Mouse (Mus musculus) forebrain, embryonic 11.5 days (tissue): ENCODE data around the gene Arhgef28. TPM values are rescaled to one million over a fixed set of nuclear protein-coding genes. Genes with fewer than 3 reads are reported as not detected.

Source experiments
- ATAC-seq: fragments of 200-750 bp; cut with Nextera tagmentation; replicated peaks from 2 replicates; pipeline ENCODE4 v1.8.0; 2017; ENCODE audit warnings: moderate TSS enrichment; ENCODE audit not compliant: low FRiP score
- DNase-seq: peaks from one replicate; pipeline ENCODE4 v3.0.0-alpha.2; 2017; ENCODE audit warnings: low spot score
- H3K27ac ChIP-seq: fragments of 300-500 bp; sonication (generic); 2 replicates; pipeline ENCODE4 v1.5.1; 2014; ENCODE audit warnings: low read depth, low read length
- H3K27me3 ChIP-seq: fragments of 300-500 bp; sonication (generic); 2 replicates; pipeline ENCODE4 v1.6.1; 2014; ENCODE audit warnings: mild to moderate bottlenecking, low read length, mixed read lengths; ENCODE audit not compliant: control insufficient read depth, insufficient read depth
- H3K36me3 ChIP-seq: fragments of 300-500 bp; sonication (generic); 2 replicates; pipeline ENCODE4 v1.6.1; 2014; ENCODE audit warnings: mild to moderate bottlenecking, low read length, moderate library complexity, mixed read lengths; ENCODE audit not compliant: control insufficient read depth, insufficient read depth
- H3K4me1 ChIP-seq: fragments of 300-500 bp; sonication (generic); replicated peaks from 2 replicates; pipeline ENCODE4 v1.6.1; 2014; ENCODE audit warnings: low read length, mixed read lengths; ENCODE audit not compliant: control insufficient read depth, insufficient read depth
- H3K4me2 ChIP-seq: fragments of 300-500 bp; sonication (generic); 2 replicates; pipeline ENCODE4 v1.6.1; 2014; ENCODE audit warnings: low read depth, mild to moderate bottlenecking, low read length, moderate library complexity, mixed read lengths; ENCODE audit not compliant: severe bottlenecking
- H3K4me3 ChIP-seq: fragments of 300-500 bp; sonication (generic); 2 replicates; pipeline ENCODE4 v1.5.1; 2014; ENCODE audit warnings: low read depth, low read length
- H3K9ac ChIP-seq: fragments of 300-500 bp; sonication (generic); 2 replicates; pipeline ENCODE4 v1.6.1; 2014; ENCODE audit warnings: low read length
- H3K9me3 ChIP-seq: fragments of 300-500 bp; sonication (generic); 2 replicates; pipeline ENCODE4 v1.6.1; 2016; ENCODE audit warnings: low read length, mixed read lengths; ENCODE audit not compliant: control insufficient read depth
- WGBS: fragments of 180-500 bp; shearing (Covaris S2); extraction: QIAGEN DNeasy Blood & Tissue Kit; methylation state at CpG from one replicate; pipeline ENCODE4 v1.1.7; 2014; 5-methylcytosine and 5-hydroxymethylcytosine counted together
- polyA plus RNA-seq: library from polyadenylated mRNA; unstranded; fragments of >200 nt; fragmentation: Nextera tagmentation; extraction: Ambion mirVana; gene quantifications from 2 replicates; pipeline ENCODE4 v1.2.1, GENCODE M21; 2014

Gene Arhgef28
- 6.3 and 8.0 TPM in 2 replicates for polyA plus RNA-seq

GRCm38 (mm10) chr13:98205771-98206545 is at the start of gene Arhgef28:
TSS of gene Arhgef28 (minus strand) at chr13:98206439.
- under 1% methylated on average over 42 of the region's 76 CpGs for WGBS
- peak within 1 kb of the TSS; percentile 92 for H3K4me2 ChIP-seq
- peak within 1 kb of the TSS; percentile 70 for H3K9ac ChIP-seq
- H3K36me3 ChIP-seq: no peaks in the 10 kb centered on the region
- H3K9me3 ChIP-seq: no peaks in the 10 kb centered on the region
- DNase-seq: peak; percentile 89
- H3K27me3 ChIP-seq: peaks cover 5% of the 10 kb centered on the region
- H3K4me1 ChIP-seq: peaks cover 6% of the 10 kb centered on the region; the same call in 1 of the 2 replicates
- H3K27ac ChIP-seq: no peak within 1 kb of the TSS
- peak within 1 kb of the TSS; percentile 65 for H3K4me3 ChIP-seq
- peak; percentile 88 for ATAC-seq

DNA sequence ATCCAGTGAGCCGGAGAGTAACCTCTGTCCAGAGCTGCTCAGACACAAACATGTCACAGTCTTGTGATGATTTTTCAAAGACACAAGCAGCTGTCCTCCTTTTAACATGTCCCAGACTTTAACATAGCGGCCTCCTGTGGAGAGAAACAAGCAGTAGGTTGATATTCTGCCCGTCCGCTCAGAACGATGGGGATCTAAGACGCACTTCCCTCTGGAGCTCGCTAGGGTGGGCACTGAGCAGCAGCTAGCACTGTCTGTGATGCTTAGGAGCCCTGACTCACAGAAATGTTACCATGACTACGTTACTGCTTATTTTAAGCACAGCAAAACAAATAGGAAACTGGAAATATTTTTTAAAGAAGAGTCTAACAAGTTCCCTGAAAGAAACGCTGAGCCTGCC is 48.7 kb upstream of the Arhgef28 start:
- H3K4me3 ChIP-seq: no peak overlapping the region
- ATAC-seq (no peak), DNase-seq (no peak)
- WGBS: 75% methylated on average over 9 of the region's 9 CpGs
- no peak overlapping the region for H3K9ac ChIP-seq
- no peaks in the 10 kb centered on the region for H3K9me3 ChIP-seq
- H3K4me2 ChIP-seq: no peak overlapping the region
- no peaks in the 10 kb centered on the region for H3K4me1 ChIP-seq
- no peak overlapping the region for H3K27ac ChIP-seq
- H3K36me3 ChIP-seq: peaks cover 13% of the 10 kb centered on the region; the same call in 1 of the 2 replicates
- no peaks in the 10 kb centered on the region for H3K27me3 ChIP-seq

DNA sequence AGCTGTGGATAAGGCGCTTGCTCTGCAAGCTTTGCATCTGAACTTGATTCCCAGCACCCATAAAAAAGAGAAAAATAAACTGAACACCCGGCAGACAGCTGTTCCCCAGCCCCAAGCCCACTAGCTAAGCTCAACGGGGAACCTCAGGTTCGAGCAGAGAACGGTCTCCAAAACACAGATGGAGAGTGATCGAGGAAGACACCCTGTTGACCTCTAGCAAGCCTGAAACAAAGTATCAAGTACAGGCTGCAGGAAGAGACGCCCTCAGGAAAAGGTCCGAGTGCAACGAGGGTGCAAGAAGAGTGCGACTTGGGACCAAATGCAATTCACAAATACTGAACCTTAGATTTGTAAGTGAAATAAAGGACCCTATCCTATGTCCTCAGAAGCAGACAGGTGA is 43.4 kb upstream of the Arhgef28 start:
- Histone ChIP-seq H3K27ac (no peak overlapping the region), H3K9me3 (no peaks in the 10 kb centered on the region), H3K27me3 (no peaks in the 10 kb centered on the region), H3K4me1 (no peaks in the 10 kb centered on the region), H3K9ac (no peak overlapping the region), H3K36me3 (peaks cover 8% of the 10 kb centered on the region; the same call in 1 of the 2 replicates), H3K4me2 (no peak overlapping the region), H3K4me3 (no peak overlapping the region)
- WGBS: 92% methylated on average over 10 of the region's 10 CpGs
- DNase-seq: no peak
- no peak for ATAC-seq

DNA sequence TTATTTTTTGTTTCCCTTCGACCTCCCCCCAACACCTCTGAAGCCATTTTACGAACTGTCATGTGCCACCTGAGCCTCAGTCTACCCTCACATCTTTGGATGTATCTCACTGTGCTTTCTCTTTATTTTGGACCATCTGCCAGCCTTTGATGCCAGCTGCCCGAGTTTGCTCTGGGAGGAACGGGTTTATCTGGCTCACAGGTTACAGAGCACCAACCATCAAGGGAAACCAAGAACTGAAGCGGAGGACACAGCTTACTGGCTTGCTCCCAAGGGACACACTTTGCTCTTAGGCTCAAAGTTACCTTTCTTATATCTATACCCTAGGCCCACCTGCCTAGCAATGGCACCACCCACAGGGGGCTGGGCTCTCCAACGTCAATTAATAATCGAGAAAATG is 39.1 kb upstream of the Arhgef28 start:
- DNase-seq (no peak), ATAC-seq (no peak)
- Histone ChIP-seq H3K27ac (no peak overlapping the region), H3K4me1 (no peaks in the 10 kb centered on the region), H3K4me2 (no peak overlapping the region), H3K36me3 (peaks cover 4% of the 10 kb centered on the region; the same call in 1 of the 2 replicates), H3K9me3 (no peaks in the 10 kb centered on the region), H3K9ac (no peak overlapping the region), H3K4me3 (no peak overlapping the region), H3K27me3 (no peaks in the 10 kb centered on the region; the same call in 1 of the 2 replicates)
- 84% methylated on average over 7 of the region's 7 CpGs for WGBS

GRCm38 (mm10) chr13:98244571-98245350 is 38.5 kb upstream of the Arhgef28 start:
- H3K4me3 ChIP-seq: no peak overlapping the region
- H3K9ac ChIP-seq: no peak overlapping the region
- no peaks in the 10 kb centered on the region for H3K9me3 ChIP-seq
- peaks cover 1% of the 10 kb centered on the region; the same call in 1 of the 2 replicates for H3K36me3 ChIP-seq
- no peaks in the 10 kb centered on the region; the same call in 1 of the 2 replicates for H3K27me3 ChIP-seq
- H3K27ac ChIP-seq: no peak overlapping the region
- H3K4me1 ChIP-seq: no peaks in the 10 kb centered on the region
- ATAC-seq: no peak
- H3K4me2 ChIP-seq: no peak overlapping the region
- DNase-seq: no peak
- 83% methylated on average over 5 of the region's 5 CpGs for WGBS

GRCm38 (mm10) chr13:98241531-98242282 is 35.5 kb upstream of the Arhgef28 start:
- no peak for ATAC-seq
- DNase-seq: no peak
- Histone ChIP-seq H3K27me3 (no peaks in the 10 kb centered on the region; the same call in 1 of the 2 replicates), H3K27ac (no peak overlapping the region), H3K4me1 (no peaks in the 10 kb centered on the region), H3K9me3 (no peaks in the 10 kb centered on the region), H3K4me3 (no peak overlapping the region), H3K36me3 (no peaks in the 10 kb centered on the region), H3K9ac (no peak overlapping the region), H3K4me2 (no peak overlapping the region)
- 67% methylated on average over 9 of the region's 9 CpGs for WGBS

- H3K27me3 ChIP-seq: no peaks in the 10 kb centered on the region; the same call in 1 of the 2 replicates
- H3K9me3 ChIP-seq: no peaks in the 10 kb centered on the region
- peak; percentile 76 for DNase-seq
- no peak overlapping the region for H3K9ac ChIP-seq
- WGBS: 20% methylated on average over 12 of the region's 12 CpGs
- no peak overlapping the region for H3K4me2 ChIP-seq
- no peaks in the 10 kb centered on the region for H3K36me3 ChIP-seq
- no peaks in the 10 kb centered on the region for H3K4me1 ChIP-seq
- no peak overlapping the region for H3K4me3 ChIP-seq
- ATAC-seq: no peak
- H3K27ac ChIP-seq: no peak overlapping the region
Observed at GRCm38 (mm10) chr13:98239978-98240641, 33.9 kb upstream of the Arhgef28 start.

DNA sequence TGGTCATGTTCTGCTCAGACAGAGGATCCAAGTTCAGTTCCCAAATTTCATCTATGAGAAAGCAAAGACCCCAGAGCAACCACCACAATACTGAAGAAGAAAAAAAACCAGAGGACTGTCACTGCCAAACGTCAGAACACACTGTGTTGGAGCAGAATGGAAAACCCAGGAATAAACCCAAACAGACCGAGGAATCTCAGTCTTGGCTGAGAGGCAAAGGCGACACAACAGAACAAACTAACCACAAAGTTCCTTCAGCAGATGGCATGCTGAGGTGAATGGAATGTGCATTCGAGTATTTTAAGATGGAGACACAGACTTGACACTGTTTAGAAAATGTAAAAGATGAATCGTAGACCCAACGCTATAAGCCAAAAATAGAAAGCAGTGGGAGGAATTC is 29.2 kb upstream of the Arhgef28 start:
- no peak overlapping the region for H3K4me3 ChIP-seq
- no peaks in the 10 kb centered on the region for H3K9me3 ChIP-seq
- H3K4me1 ChIP-seq: no peaks in the 10 kb centered on the region
- no peak overlapping the region for H3K4me2 ChIP-seq
- no peak overlapping the region for H3K27ac ChIP-seq
- H3K36me3 ChIP-seq: no peaks in the 10 kb centered on the region
- H3K27me3 ChIP-seq: no peaks in the 10 kb centered on the region
- ATAC-seq (no peak), DNase-seq (no peak)
- no peak overlapping the region for H3K9ac ChIP-seq
- WGBS: 85% methylated on average over 6 of the region's 6 CpGs
